Mouse (Mus musculus): ENCODE results near the gene Cyb5d1.

DNA sequence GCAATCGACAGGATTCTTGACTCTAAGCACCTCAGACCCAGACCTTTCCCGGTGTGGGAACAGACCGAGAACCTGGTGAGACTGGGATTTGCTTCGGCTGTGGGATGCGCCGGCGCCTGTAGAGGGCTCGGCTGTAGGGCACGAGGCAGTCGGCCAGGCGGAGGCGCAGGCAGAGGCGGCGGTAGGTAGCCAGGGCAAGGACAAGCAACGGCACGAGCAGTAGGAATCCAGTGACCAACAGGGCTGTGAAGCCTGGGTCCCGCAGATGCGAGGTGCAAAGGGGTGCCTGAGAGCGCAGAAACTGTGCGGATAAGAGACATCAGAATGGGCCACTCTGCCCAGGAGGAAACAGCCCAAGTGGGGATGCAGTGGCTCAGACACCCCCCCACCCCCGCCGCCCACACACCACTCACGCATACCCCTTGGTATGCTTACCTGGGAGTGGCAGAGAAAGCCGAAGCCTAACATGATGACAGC lies 2.2 kb upstream of the Cyb5d1 start:
- TF ChIP-seq CTCF (IDR thresholded peaks at IDR 0.05; ENCODE audit: extremely low read depth, insufficient read length, insufficient replicate concordance, low read depth, low read length), result no peak
- TF ChIP-seq POLR2A (IDR thresholded peaks at IDR 0.05; ENCODE audit: low read depth, low read length), result no peak
